18 mouse cellular contexts compared by ENCODE assay signal in the genomic region with DNA sequence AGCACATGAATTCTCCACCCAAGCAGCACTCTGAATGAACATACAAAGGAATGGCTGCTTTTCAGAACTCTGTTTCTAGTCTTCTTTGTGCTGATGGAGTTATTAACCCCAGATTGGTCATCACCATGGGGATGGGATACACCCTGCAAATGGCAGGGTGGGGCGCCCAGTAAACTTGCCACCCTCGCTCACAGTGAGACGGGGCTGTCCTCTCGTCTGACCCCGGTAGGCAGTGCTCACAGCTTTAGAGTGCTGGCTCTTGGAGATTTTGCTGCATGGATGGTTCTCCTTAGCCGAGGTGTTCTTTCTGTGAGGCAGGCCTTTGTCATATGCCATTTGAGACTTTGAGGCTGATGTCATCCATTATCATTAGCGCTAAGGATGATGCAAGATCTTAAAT. TPM values are rescaled to one million over a fixed set of nuclear protein-coding genes. Genes with fewer than 3 reads are reported as not detected.
DNase-seq lines count a peak whose midpoint lies in the region; ATAC-seq and TF ChIP-seq lines count a peak whose summit lies in the region.
"Had no signal": no experiment of that assay in that cellular context is flagged by ENCODE, and none has a peak within 500 bp of the region (broad histone marks: within the 10 kb centered on the region; RNA-seq: fewer than 3 reads in every experiment).

No protein-coding gene starts in this region.

- H3K4me2 ChIP-seq in midbrain, embryonic 11.5 days: no peak overlapping the region
- H3K4me2 ChIP-seq in midbrain, postnatal 0 days (ENCODE audit: low read depth, low read length, poor library complexity, severe bottlenecking): no peak overlapping the region
- H3K4me2 ChIP-seq in forebrain, embryonic 15.5 days (replicated peaks): no peak overlapping the region
- H3K4me2 ChIP-seq in neural tube, embryonic 13.5 days: no peak overlapping the region
- H3K4me2 ChIP-seq: embryonic facial prominence, embryonic 15.5 days; intestine, embryonic 15.5 days had no signal

- no peaks in the 10 kb centered on the region for H3K27me3 ChIP-seq in midbrain, embryonic 11.5 days (ENCODE audit: control insufficient read depth, insufficient read depth, low read length)
- H3K27me3 ChIP-seq in midbrain, postnatal 0 days (ENCODE audit: insufficient read depth, low read length): no peaks in the 10 kb centered on the region
- 0 out of 2 replicates have a peak, but pooled peaks cover 3% of the 10 kb centered on the region for H3K27me3 ChIP-seq in forebrain, embryonic 15.5 days
- H3K27me3 ChIP-seq in neural tube, embryonic 13.5 days: 0 out of 2 replicates have a peak, but pooled peaks cover 6% of the 10 kb centered on the region
- H3K27me3 ChIP-seq: embryonic facial prominence, embryonic 15.5 days; intestine, embryonic 15.5 days had no signal

- ATAC-seq in midbrain, embryonic 11.5 days (ENCODE audit: low FRiP score): peak; percentile 77
- no peak for ATAC-seq in midbrain, postnatal 0 days (ENCODE audit: low FRiP score)
- ATAC-seq in forebrain, embryonic 15.5 days (replicated peaks): peak; percentile 54; the same call in 1 of the 2 replicates
- peak; percentile 66; the same call in 1 of the 2 replicates for ATAC-seq in neural tube, embryonic 13.5 days (ENCODE audit: low read depth)
- ATAC-seq: CD4-positive, CD25-positive, alpha-beta regulatory T cell, adult 4 months; intestine, embryonic 15.5 days had no signal

- H3K27ac ChIP-seq in midbrain, embryonic 11.5 days (ENCODE audit: low read depth, low read length): no peak overlapping the region
- H3K27ac ChIP-seq in midbrain, postnatal 0 days (ENCODE audit: low read depth, low read length): no peak overlapping the region
- H3K27ac ChIP-seq in forebrain, embryonic 15.5 days (replicated peaks): no peak overlapping the region
- no peak overlapping the region for H3K27ac ChIP-seq in neural tube, embryonic 13.5 days (replicated peaks)
- H3K27ac ChIP-seq: embryonic facial prominence, embryonic 15.5 days; intestine, embryonic 15.5 days; layer of hippocampus, adult 2 months; macrophage had no signal

- DNase-seq in midbrain, embryonic 11.5 days (ENCODE audit: low spot score, missing footprints): peak; percentile 79
- no peak for DNase-seq in midbrain, postnatal 0 days (ENCODE audit: low spot score)
- DNase-seq in embryo, embryonic 9.5 days (ENCODE audit: extremely low spot score): peak; percentile 32
- DNase-seq in adrenal gland, postnatal 36 days: no peak
- no peak for DNase-seq in lung, postnatal 25 days (ENCODE audit: low spot score)
- DNase-seq: gastrocnemius, postnatal 10 days; heart, postnatal 14 days; lung, adult 2 months; right cerebral cortex, postnatal 4 days had no signal

- H3K36me3 ChIP-seq in midbrain, embryonic 11.5 days (ENCODE audit: control insufficient read depth, insufficient read depth, low read length): no peaks in the 10 kb centered on the region
- H3K36me3 ChIP-seq in midbrain, postnatal 0 days (ENCODE audit: insufficient read depth, low read length): no peaks in the 10 kb centered on the region
- no peaks in the 10 kb centered on the region for H3K36me3 ChIP-seq in forebrain, embryonic 15.5 days
- no peaks in the 10 kb centered on the region for H3K36me3 ChIP-seq in neural tube, embryonic 13.5 days
- H3K36me3 ChIP-seq: embryonic facial prominence, embryonic 15.5 days; intestine, embryonic 15.5 days had no signal

- H3K9ac ChIP-seq in midbrain, embryonic 11.5 days (ENCODE audit: low read length): no peak overlapping the region
- no peak overlapping the region for H3K9ac ChIP-seq in midbrain, postnatal 0 days (replicated peaks; ENCODE audit: low read length, poor library complexity, severe bottlenecking)
- H3K9ac ChIP-seq in forebrain, embryonic 15.5 days (replicated peaks): no peak overlapping the region
- H3K9ac ChIP-seq in neural tube, embryonic 13.5 days: no peak overlapping the region
- H3K9ac ChIP-seq: embryonic facial prominence, embryonic 15.5 days; intestine, embryonic 15.5 days had no signal

- H3K9me3 ChIP-seq in midbrain, embryonic 11.5 days (ENCODE audit: control insufficient read depth, low read length): no peaks in the 10 kb centered on the region
- no peaks in the 10 kb centered on the region for H3K9me3 ChIP-seq in midbrain, postnatal 0 days (ENCODE audit: low read length)
- no peaks in the 10 kb centered on the region for H3K9me3 ChIP-seq in forebrain, embryonic 15.5 days
- no peaks in the 10 kb centered on the region for H3K9me3 ChIP-seq in neural tube, embryonic 13.5 days
- H3K9me3 ChIP-seq: embryonic facial prominence, embryonic 15.5 days; intestine, embryonic 15.5 days had no signal

- H3K4me3 ChIP-seq in midbrain, embryonic 11.5 days (ENCODE audit: low read depth, low read length): no peak overlapping the region
- no peak overlapping the region for H3K4me3 ChIP-seq in midbrain, postnatal 0 days (ENCODE audit: low read depth, low read length)
- H3K4me3 ChIP-seq in forebrain, embryonic 15.5 days: no peak overlapping the region
- no peak overlapping the region for H3K4me3 ChIP-seq in neural tube, embryonic 13.5 days
- H3K4me3 ChIP-seq: embryonic facial prominence, embryonic 15.5 days; intestine, embryonic 15.5 days; layer of hippocampus, adult 2 months had no signal

- TF ChIP-seq CTCF in midbrain, postnatal 0 days (IDR thresholded peaks at IDR 0.05): no peak

- 46% methylated on average over 7 of the region's 7 CpGs for WGBS in midbrain, embryonic 11.5 days
- WGBS in midbrain, postnatal 0 days: 64% methylated on average over 7 of the region's 7 CpGs
- WGBS in forebrain, embryonic 15.5 days: 30% methylated on average over 7 of the region's 7 CpGs
- 31% methylated on average over 7 of the region's 7 CpGs for WGBS in neural tube, embryonic 13.5 days

- peaks cover 5% of the 10 kb centered on the region for H3K4me1 ChIP-seq in midbrain, embryonic 11.5 days (ENCODE audit: control insufficient read depth, insufficient read depth, low read length)
- H3K4me1 ChIP-seq in midbrain, postnatal 0 days (ENCODE audit: insufficient read depth, low read length): no peaks in the 10 kb centered on the region
- peaks cover 12% of the 10 kb centered on the region for H3K4me1 ChIP-seq in forebrain, embryonic 15.5 days
- H3K4me1 ChIP-seq in neural tube, embryonic 13.5 days (replicated peaks): peaks cover 5% of the 10 kb centered on the region; the same call in 1 of the 2 replicates
- H3K4me1 ChIP-seq: embryonic facial prominence, embryonic 15.5 days; intestine, embryonic 15.5 days had no signal

RNA-seq across cellular contexts. Expression of gene Crnkl1, which starts 23.7 kb away (rescaled TPM):
- polyA plus RNA-seq in midbrain, embryonic 11.5 days (2014; fragmentation: Nextera tagmentation; extraction: Ambion mirVana): 44.2 and 46.6 TPM in 2 replicates
- total RNA-seq in midbrain, postnatal 0 days (2014; rRNA removed): 13.7 and 16.2 TPM in 2 replicates
- polyA plus RNA-seq in midbrain, postnatal 0 days (2015; fragmentation: Nextera tagmentation; extraction: Ambion mirVana): 13.2 and 15.5 TPM in 2 replicates
- 31.3 and 34.9 TPM in 2 replicates for polyA plus RNA-seq in forebrain, embryonic 15.5 days (2015; fragmentation: Nextera tagmentation; extraction: Ambion mirVana)
- 26.2 and 27.8 TPM in 2 replicates for polyA plus RNA-seq in neural tube, embryonic 13.5 days (2015; fragmentation: Nextera tagmentation; extraction: Ambion mirVana)
- total RNA-seq in adrenal gland, postnatal 36 days (2021): 10 to 100 TPM; 26.6 to 26.9 TPM

RNA-seq across cellular contexts. Expression of gene Cfap61, which starts 24.0 kb away (rescaled TPM):
- polyA plus RNA-seq in midbrain, embryonic 11.5 days (2014; fragmentation: Nextera tagmentation; extraction: Ambion mirVana): 0.87 and 1.2 TPM in 2 replicates
- 2.5 and 4.9 TPM in 2 replicates for total RNA-seq in midbrain, postnatal 0 days (2014; rRNA removed)
- 2.7 and 3.7 TPM in 2 replicates for polyA plus RNA-seq in midbrain, postnatal 0 days (2015; fragmentation: Nextera tagmentation; extraction: Ambion mirVana)
- polyA plus RNA-seq in forebrain, embryonic 15.5 days (2015; fragmentation: Nextera tagmentation; extraction: Ambion mirVana): 1.9 and 2.2 TPM in 2 replicates
- polyA plus RNA-seq in neural tube, embryonic 13.5 days (2015; fragmentation: Nextera tagmentation; extraction: Ambion mirVana): 2.2 and 4.7 TPM in 2 replicates
- 10 to 100 TPM; 21.3 to 27.2 TPM for total RNA-seq in adrenal gland, postnatal 36 days (2021)
- total RNA-seq: MEL had no signal
- polyA plus RNA-seq: CD4-positive, CD25-positive, alpha-beta regulatory T cell, adult 4 months; macrophage; urinary bladder, adult 2 months had no signal

RNA-seq across cellular contexts. Expression of gene Naa20, which starts 56.7 kb away (rescaled TPM):
- 147 and 151 TPM in 2 replicates for polyA plus RNA-seq in midbrain, embryonic 11.5 days (2014; fragmentation: Nextera tagmentation; extraction: Ambion mirVana)
- 106 and 129 TPM in 2 replicates for total RNA-seq in midbrain, postnatal 0 days (2014; rRNA removed)
- polyA plus RNA-seq in midbrain, postnatal 0 days (2015; fragmentation: Nextera tagmentation; extraction: Ambion mirVana): 153 and 160 TPM in 2 replicates
- polyA plus RNA-seq in forebrain, embryonic 15.5 days (2015; fragmentation: Nextera tagmentation; extraction: Ambion mirVana): 124 TPM in 2 replicates
- 127 and 135 TPM in 2 replicates for polyA plus RNA-seq in neural tube, embryonic 13.5 days (2015; fragmentation: Nextera tagmentation; extraction: Ambion mirVana)
- total RNA-seq in adrenal gland, postnatal 36 days (2021): 10 to 100 TPM; 51.3 to 60.0 TPM

Comparison
In these comparisons a context has a peak if more than half of its experiments do, and no peak if none do; other contexts are left out.
1. DNase-seq: peak in midbrain, embryonic 11.5 days (single experiment) and embryo, embryonic 9.5 days (single experiment); none in midbrain, postnatal 0 days (single experiment), adrenal gland, postnatal 36 days (0 of 2) and lung, postnatal 25 days (single experiment).